Mouse (Mus musculus) gastrocnemius, adult 2 months (tissue): ENCODE data around the gene Tusc1. TPM values are rescaled to one million over a fixed set of nuclear protein-coding genes. Genes with fewer than 3 reads are reported as not detected.

ENCODE experiments used
- DNase-seq: peaks from one replicate; pipeline ENCODE4 v3.0.0; 2022
- H3K27ac ChIP-seq: fragments of 200-600 bp; 2 replicates; pipeline ENCODE4 v1.8.1; 2022; ENCODE audit warnings: mild to moderate bottlenecking
- H3K4me3 ChIP-seq: fragments of 200-600 bp; 2 replicates; pipeline ENCODE4 v1.8.1; 2022; ENCODE audit warnings: mild to moderate bottlenecking, moderate library complexity
- CTCF ChIP-seq: fragments of 200-600 bp; IDR thresholded peaks from 2 replicates; pipeline ENCODE4 v1.8.1; 2022; ENCODE audit warnings: antibody characterized with exemption, mild to moderate bottlenecking, moderate library complexity
- intact Hi-C: fragments of 180-260 bp; cut with DNase I; formaldehyde crosslinking; loops from one replicate; pipeline ENCODE4 v1.15.1; 2025
- long read RNA-seq, 2 experiments: library from polyadenylated mRNA; stranded (forward); transcript quantifications; one replicate each; pipeline ENCODE4 v2.0.0; 2021
- total RNA-seq, 2 experiments: library from RNA; stranded (reverse); gene quantifications; 2 replicates each; pipeline ENCODE4 v1.2.3; 2021

The Tusc1 gene
- 1 to 10 TPM; 1.9 to 2.0 TPM for total RNA-seq
- long read RNA-seq, experiment 1, transcript Tusc1-201 (1 exons, 1,374 nt): major isoform, 5 of 5 reads
- long read RNA-seq, experiment 1, partial matches to known transcripts: 0 of 5 reads
- long read RNA-seq, experiment 1, other reads (novel, unspliced or antisense): 0 of 5 reads
- long read RNA-seq, experiment 2, partial matches to known transcripts: 0 of 4 reads
- long read RNA-seq, experiment 2, other reads (novel, unspliced or antisense): 0 of 4 reads

DNA sequence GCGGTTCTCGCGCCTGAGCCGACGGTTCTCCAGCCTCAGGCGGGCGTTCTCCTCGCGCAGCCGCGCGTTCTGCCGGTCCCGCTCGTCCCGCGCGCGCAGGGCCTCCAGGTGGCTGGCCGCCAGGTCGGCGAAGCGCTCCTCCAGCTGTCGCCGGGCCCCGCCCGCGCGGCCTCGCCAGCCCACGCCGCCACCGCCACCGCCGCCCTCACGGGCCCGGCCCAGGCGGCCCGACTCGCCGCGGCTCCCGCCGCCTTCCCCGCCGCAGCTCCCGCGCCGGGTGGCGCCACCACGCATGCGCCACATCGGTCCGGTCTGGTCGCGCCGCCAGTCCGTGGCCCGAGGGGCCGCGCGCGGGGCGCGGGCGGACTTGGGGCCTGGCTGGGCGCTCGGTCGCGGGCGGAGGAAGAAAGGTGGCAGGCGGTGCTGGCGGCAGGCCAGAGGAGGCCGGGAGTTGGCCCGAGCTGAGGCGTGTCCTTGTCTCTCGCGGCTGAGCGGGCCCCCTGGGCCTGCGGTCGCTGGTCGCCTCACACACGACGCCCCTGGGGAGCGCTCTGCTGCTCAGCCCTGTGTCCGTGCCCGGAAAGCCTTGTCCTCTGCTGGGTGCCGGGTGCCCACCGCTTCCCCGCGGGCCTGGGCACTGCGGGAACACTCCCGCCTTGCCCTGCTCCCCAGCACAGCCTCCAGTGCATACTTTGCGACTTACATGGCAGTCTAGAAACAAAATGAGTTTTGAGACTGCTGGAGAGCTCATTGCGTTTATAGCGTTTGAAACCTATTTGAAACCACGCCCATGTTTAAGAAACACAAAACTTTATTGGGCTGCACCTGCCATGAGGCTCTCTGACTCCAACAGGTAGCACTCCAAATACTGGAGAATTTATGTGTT, at the start of gene Tusc1:
Gene Tusc1, minus strand, starts transcription at position 394 of the 886 bp plus-strand sequence.
- intact Hi-C loops: loop anchor here (10.0 kb wide), 1 partner anchor 1139 kb away; no protein-coding TSS in a partner anchor
- peak within 1 kb of the TSS; percentile 97 for H3K27ac ChIP-seq
- no peak; the same call in 1 of the 2 replicates for TF ChIP-seq CTCF
- DNase-seq: peak; percentile 92
- H3K4me3 ChIP-seq: peak within 1 kb of the TSS; percentile 83

DNA sequence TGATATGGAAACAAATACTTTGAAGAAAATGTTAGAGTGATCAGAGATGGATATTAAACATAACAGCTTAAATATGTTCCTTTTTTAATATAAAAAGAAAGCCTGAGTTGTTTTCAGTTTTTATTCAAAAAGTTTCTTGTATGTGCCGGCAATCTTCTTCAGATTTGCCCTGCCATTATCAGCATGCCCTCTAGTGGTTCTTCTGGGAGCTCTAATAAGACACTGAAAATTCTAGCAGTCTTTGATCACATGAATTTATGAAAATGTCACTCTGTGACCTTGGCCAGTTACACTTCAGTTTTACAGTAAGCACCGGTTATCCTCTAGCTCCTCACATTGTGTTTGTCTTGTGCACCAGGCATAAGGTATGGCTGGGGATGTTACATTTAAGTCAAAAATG, 17.6 kb upstream of the Tusc1 start:
- no peak for DNase-seq
- TF ChIP-seq CTCF: peak; percentile 67
- no peak overlapping the region for H3K4me3 ChIP-seq
- H3K27ac ChIP-seq: no peak overlapping the region
- intact Hi-C loops: no loop called here

DNA sequence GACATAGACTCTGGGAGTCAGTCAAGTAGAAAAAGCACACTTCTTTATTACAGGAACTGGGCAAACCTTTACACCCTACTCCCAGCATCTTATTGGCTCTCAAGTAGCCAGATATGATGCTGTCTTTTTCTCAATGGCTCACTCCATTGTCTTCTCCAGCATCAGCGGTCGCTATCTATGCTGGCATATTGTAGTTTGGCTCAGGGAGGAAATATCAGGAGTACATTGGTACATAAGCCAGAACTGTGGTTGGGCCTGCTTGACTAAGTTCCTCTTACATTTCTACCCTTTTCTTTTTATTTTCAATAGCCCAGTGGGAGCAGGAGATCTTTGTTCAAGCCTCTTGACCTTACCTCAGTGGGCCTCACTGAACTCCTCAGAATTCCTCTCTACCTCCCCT, 9.0 kb upstream of the Tusc1 start:
- no peak for TF ChIP-seq CTCF
- intact Hi-C loops: no loop called here
- Histone ChIP-seq H3K27ac (no peak overlapping the region), H3K4me3 (no peak overlapping the region)
- no peak for DNase-seq

DNA sequence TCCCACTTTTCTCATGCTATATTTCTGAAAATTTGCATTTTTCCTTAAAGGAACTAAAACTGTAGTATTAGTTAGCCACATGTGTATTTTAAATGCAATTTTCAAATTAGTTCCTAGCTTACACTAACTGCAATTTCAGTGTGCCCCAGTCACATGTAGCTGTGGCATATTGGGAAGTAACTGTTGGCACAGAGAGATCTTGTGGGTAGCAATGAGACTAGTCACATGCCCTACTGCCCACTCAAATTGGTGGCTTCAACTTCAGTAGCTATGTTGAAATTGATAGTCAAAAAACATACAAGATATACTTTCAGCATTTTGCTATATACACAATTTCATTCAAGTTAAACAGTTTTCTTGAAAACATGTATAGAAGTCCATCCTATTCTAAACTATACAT, 6.3 kb upstream of the Tusc1 start:
- no peak for DNase-seq
- intact Hi-C loops: no loop called here
- no peak overlapping the region for H3K27ac ChIP-seq
- H3K4me3 ChIP-seq: no peak overlapping the region
- TF ChIP-seq CTCF: no peak

DNA sequence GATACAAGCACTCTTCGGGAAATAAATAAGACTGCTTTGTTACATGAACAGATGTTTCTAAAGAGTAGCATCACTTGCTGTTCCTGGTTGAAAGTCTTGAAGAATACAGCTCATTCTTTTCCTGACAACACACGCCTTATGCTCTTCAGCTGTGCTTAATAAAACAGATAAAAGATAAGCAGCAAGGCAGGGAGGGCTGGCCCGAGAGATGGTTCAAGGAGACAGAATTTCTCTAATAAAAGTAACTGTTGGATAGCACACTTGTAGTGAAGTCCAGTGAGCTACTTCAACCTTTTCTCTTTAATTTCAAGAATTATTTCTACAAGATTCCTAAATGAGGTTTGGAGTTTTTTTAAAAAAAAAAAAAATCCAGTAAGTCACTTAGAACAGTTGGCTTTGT, 2.7 kb upstream of the Tusc1 start:
- no peak for DNase-seq
- Histone ChIP-seq H3K27ac (no peak overlapping the region), H3K4me3 (no peak overlapping the region)
- TF ChIP-seq CTCF: no peak
- intact Hi-C loops: loop anchor here (10.0 kb wide), 1 partner anchor 1137 kb away; no protein-coding TSS in a partner anchor

DNA sequence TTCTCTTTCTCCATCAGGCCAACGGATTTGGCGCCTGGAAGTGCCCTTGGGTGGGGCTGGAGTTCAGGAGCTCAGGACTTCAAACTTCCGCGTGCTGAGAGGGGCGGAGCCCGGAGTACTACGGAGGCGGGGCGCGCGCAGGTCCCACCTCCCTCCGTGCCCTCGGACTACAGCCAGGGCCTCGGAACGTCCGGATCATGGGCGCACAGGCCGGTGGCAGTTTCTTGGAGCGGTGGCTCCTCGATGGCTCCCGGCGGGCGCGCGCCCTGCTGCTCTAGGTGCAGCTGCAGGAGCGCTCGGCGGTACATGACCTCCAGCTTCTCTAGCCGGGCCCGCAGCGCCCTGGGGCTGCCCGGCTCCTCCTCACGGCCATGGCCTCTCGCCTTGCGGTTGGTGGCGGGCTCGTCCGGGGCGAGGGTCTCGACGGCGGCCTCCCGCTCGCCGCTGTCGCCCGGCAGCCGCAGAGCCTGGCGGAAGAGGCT, 634 bp downstream of the Tusc1 start:
- DNase-seq: peak; percentile 92
- peak overlapping the region; percentile 83 for H3K4me3 ChIP-seq
- TF ChIP-seq CTCF: no peak
- intact Hi-C loops: loop anchor here (10.0 kb wide), 1 partner anchor 1140 kb away; no protein-coding TSS in a partner anchor
- H3K27ac ChIP-seq: peak overlapping the region; percentile 97

DNA sequence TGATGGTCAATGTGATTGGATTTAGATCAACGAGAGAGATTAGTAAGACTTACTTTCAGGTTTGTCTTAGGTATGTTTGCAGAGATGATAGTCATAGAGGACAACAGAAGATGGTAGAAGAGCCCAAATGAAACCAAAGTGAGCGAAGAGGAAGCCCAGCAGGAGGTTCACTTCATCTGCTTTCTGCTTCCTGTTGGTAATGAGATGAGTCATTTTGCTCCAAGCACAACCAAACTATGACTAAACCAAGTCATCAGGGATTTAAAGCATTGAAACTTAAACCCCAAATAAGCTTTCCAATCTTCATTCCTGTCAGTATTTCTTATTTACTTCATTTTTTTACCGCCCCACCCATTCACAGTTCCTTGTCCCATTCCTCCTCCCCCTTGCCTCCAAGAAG, 27.8 kb downstream of the Tusc1 start:
- no peak for TF ChIP-seq CTCF
- Histone ChIP-seq H3K4me3 (no peak overlapping the region), H3K27ac (no peak overlapping the region)
- DNase-seq: no peak
- intact Hi-C loops: no loop called here

DNA sequence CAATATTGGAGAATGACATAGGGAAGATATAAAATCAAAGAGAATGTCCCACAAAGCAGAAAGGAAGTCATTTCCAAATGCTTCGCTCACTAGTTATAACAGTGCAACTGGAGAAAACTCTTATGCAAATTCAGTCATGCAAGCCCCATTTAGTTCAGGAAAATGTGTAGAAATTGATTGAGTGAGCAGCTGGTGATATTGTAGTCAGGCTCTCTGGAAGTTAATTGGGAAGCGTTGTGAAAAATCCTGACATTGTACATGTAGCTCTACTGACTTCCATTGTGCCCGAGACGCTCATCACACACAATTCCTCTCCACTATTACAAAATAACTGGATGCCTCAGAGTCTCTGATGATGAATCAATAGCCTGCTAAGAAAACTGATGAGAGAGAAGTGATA, 49.2 kb downstream of the Tusc1 start:
- H3K4me3 ChIP-seq: no peak overlapping the region
- no peak for TF ChIP-seq CTCF
- intact Hi-C loops: no loop called here
- no peak for DNase-seq
- H3K27ac ChIP-seq: no peak overlapping the region
